Mouse (Mus musculus) megakaryocyte-erythroid progenitor cell, adult 5-6 weeks (primary cell): ENCODE data around the gene Nkd1. TPM values are rescaled to one million over a fixed set of nuclear protein-coding genes. Genes with fewer than 3 reads are reported as not detected.

Experiments
- ATAC-seq: replicated peaks from 2 replicates; pipeline ENCODE4 v1.8.0; 2016; ENCODE audit warnings: mild to moderate bottlenecking, inconsistent platforms; ENCODE audit not compliant: severe bottlenecking, poor library complexity, low FRiP score, low TSS enrichment
- total RNA-seq, 2 experiments: library from RNA; stranded (forward) in 1 of 2; stranded (reverse) in 1 of 2; fragments of 200-1000, 215-1000 nt in 1 of 2; fragments of >200 nt in 1 of 2; fragmentation: Nextera tagmentation in 1 of 2; gene quantifications; 2 replicates each; pipeline ENCODE4 v1.2.3; 2014 to 2017

Nkd1 gene
- total RNA-seq, 2 experiments from 2014 or later: not detected

DNA sequence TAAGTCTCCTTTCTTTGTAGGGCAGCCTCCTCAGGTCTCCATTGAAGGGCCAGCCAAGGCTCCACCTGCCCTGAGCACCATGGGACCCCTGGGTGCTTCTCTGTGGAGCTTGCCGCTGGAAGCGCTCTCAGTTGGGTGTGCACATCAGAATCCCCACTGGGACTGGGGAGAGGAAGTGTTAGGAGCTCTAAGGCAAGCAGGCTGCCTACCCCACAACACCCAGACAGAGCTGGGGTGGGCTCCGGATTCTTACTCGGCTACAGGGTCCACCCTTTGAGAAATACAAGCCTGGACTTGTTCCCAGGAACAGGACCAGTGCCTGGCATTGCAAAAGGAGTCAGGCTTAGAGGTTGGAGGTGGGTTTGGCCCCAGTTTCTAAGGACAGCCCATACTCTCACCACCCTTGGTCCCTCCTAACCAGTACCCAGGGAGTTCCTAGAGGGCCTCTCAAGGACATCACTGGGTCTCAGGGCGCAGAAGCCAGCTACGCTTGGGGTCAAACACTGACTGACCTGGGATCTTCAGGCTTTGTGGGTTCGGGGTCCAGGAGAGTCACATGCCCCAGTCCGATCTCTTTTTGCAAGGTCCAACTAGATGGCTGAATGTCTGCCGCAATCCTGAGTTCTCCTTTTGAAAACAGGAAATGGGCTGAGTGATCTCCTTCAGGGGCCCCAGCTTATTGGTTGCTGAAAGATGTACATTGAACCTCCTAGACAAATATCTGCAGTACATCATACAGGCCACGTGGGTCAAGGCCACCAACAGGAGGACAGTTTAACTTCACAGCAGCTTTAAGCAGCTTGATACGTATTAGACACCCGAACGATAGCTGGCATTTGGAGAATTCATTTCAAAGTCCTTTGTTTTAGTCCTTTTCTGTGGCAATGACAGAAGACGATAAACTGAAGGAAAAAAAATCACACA, 114.6 kb downstream of the Nkd1 start, which contains the start of gene Snx20:
Gene Snx20, minus strand, starts transcription at position 655 of the 924 bp plus-strand sequence.
- ATAC-seq: peak; percentile 96

GRCm38 (mm10) chr8:88637092-88638000, 116.2 kb downstream of the Nkd1 start:
- ATAC-seq: no peak

GRCm38 (mm10) chr8:88638908-88639307, 117.8 kb downstream of the Nkd1 start:
- no peak for ATAC-seq

DNA sequence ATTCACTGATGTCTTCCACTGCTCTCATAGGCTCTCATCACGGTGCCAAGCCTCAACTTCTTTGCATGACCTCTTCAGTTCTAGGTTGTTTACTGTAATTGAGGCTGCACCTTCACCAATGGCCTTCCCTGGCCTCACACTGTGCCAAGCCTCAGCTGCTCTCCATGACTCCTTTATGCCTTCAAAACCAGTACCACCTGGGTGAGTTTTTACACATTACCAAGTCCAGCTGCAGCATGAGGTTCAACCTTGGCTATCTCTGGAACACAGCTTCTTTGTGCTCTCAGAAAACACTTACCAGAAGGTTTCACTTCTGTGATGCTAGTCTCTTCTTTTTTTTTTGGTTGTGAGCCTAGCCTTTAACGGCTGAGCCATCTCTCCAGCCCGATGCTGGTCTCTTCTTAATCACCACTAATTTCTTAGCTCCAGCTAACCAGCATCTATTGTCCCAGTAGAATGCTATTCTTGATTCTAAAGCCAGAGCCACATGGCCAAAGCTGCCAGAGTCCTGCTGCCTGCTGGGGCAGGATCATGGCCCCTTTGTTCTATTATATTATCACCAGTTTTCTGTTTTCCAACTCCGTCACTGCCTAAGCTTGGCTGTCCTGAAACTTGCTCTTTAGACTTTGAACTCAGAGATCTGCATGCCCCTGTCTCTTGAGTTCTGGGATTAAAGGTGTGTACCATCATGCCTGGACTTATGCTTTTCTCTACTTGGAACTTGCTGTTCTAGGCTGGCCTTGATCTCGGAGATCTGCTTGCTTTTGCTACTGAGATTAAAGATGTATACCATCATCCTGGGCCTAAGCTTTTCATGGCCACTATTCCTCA, 121.8 kb downstream of the Nkd1 start:
- ATAC-seq: no peak

Other genes starting within 250 kb of the Nkd1 start
- 60.4 and 66.1 TPM in 2 replicates for gene Adcy7, start 249.0 kb upstream of the Nkd1 start, total RNA-seq (2014; fragmentation: Nextera tagmentation)
- gene Adcy7, start 249.0 kb upstream of the Nkd1 start, total RNA-seq (2017): 48.0 and 48.9 TPM in 2 replicates
- 79.1 and 115 TPM in 2 replicates for gene Brd7, start 159.2 kb upstream of the Nkd1 start, total RNA-seq (2014; fragmentation: Nextera tagmentation)
- 106 and 134 TPM in 2 replicates for gene Brd7, start 159.2 kb upstream of the Nkd1 start, total RNA-seq (2017)
- gene Snx20, start 114.8 kb downstream of the Nkd1 start, total RNA-seq (2014; fragmentation: Nextera tagmentation): 3.8 and 6.0 TPM in 2 replicates
- gene Snx20, start 114.8 kb downstream of the Nkd1 start, total RNA-seq (2017): 3.6 and 14.5 TPM in 2 replicates
- not detected in 2 replicates for gene Nod2, start 126.0 kb downstream of the Nkd1 start, total RNA-seq (2014; fragmentation: Nextera tagmentation)
- gene Nod2, start 126.0 kb downstream of the Nkd1 start, total RNA-seq (2017): 0.19 TPM in 1 of 2 replicates, not detected in the other
- 22.8 and 23.4 TPM in 2 replicates for gene Cyld, start 175.7 kb downstream of the Nkd1 start, total RNA-seq (2014; fragmentation: Nextera tagmentation)
- gene Cyld, start 175.7 kb downstream of the Nkd1 start, total RNA-seq (2017): 23.5 and 31.9 TPM in 2 replicates